Mouse (Mus musculus) lung, postnatal 0 days (tissue): Measurements from ENCODE around the gene Kalrn. TPM values are rescaled to one million over a fixed set of nuclear protein-coding genes. Genes with fewer than 3 reads are reported as not detected.

Source experiments
- ATAC-seq: fragments of 200-750 bp; cut with Nextera tagmentation; 2 replicates; pipeline ENCODE4 v1.8.0; 2017; ENCODE audit warnings: moderate library complexity
- DNase-seq: peaks from one replicate; pipeline ENCODE4 v3.0.0-alpha.2; 2016; ENCODE audit warnings: low spot score
- H3K27ac ChIP-seq: fragments of 300-500 bp; sonication (generic); 2 replicates; pipeline ENCODE4 v1.5.1; 2014; ENCODE audit warnings: antibody characterized with exemption, mild to moderate bottlenecking, low read length, mixed read lengths
- H3K27me3 ChIP-seq: fragments of 300-500 bp; sonication (generic); replicated peaks from 2 replicates; pipeline ENCODE4 v1.6.1; 2014; ENCODE audit warnings: low read length, mixed read lengths; ENCODE audit not compliant: insufficient read depth
- H3K36me3 ChIP-seq: fragments of 300-500 bp; sonication (generic); 2 replicates; pipeline ENCODE4 v1.6.1; 2014; ENCODE audit warnings: low read length, mixed read lengths; ENCODE audit not compliant: insufficient read depth
- H3K4me1 ChIP-seq: fragments of 300-500 bp; sonication (generic); 2 replicates; pipeline ENCODE4 v1.6.1; 2014; ENCODE audit warnings: antibody characterized with exemption, low read depth, low read length, mixed read lengths; ENCODE audit not compliant: insufficient read depth
- H3K4me2 ChIP-seq: fragments of 300-500 bp; sonication (generic); replicated peaks from 2 replicates; pipeline ENCODE4 v1.6.1; 2014; ENCODE audit warnings: low read depth, mild to moderate bottlenecking, low read length, moderate library complexity, mixed read lengths
- H3K4me3 ChIP-seq: fragments of 300-500 bp; sonication (generic); 2 replicates; pipeline ENCODE4 v1.5.1; 2014; ENCODE audit warnings: low read depth, low read length
- H3K9ac ChIP-seq: fragments of 300-500 bp; sonication (generic); replicated peaks from 2 replicates; pipeline ENCODE4 v1.6.1; 2014; ENCODE audit warnings: low read depth, mild to moderate bottlenecking
- H3K9me3 ChIP-seq: fragments of 300-500 bp; sonication (generic); 2 replicates; pipeline ENCODE4 v1.6.1; 2016; ENCODE audit warnings: low read length, mixed read lengths
- CTCF ChIP-seq: IDR thresholded peaks from 2 replicates; pipeline ENCODE4 v1.5.1; 2016; ENCODE audit warnings: antibody characterized with exemption, mild to moderate bottlenecking
- EP300 ChIP-seq: IDR thresholded peaks from 2 replicates; pipeline ENCODE4 v1.6.1; 2016; ENCODE audit warnings: antibody characterized with exemption, mild to moderate bottlenecking, control low read depth
- WGBS: fragments of 180-500 bp; shearing (Covaris S2); extraction: QIAGEN DNeasy Blood & Tissue Kit; methylation state at CpG from one replicate; pipeline ENCODE4 v1.1.7; 2014; 5-methylcytosine and 5-hydroxymethylcytosine counted together
- polyA plus RNA-seq: library from polyadenylated mRNA; unstranded; fragments of >200 nt; fragmentation: Nextera tagmentation; extraction: Ambion mirVana; gene quantifications from 2 replicates; pipeline ENCODE4 v1.2.1, GENCODE M21; 2015

The Kalrn gene
- polyA plus RNA-seq, 1 experiment from 2014 or later: 13.6 TPM

DNA sequence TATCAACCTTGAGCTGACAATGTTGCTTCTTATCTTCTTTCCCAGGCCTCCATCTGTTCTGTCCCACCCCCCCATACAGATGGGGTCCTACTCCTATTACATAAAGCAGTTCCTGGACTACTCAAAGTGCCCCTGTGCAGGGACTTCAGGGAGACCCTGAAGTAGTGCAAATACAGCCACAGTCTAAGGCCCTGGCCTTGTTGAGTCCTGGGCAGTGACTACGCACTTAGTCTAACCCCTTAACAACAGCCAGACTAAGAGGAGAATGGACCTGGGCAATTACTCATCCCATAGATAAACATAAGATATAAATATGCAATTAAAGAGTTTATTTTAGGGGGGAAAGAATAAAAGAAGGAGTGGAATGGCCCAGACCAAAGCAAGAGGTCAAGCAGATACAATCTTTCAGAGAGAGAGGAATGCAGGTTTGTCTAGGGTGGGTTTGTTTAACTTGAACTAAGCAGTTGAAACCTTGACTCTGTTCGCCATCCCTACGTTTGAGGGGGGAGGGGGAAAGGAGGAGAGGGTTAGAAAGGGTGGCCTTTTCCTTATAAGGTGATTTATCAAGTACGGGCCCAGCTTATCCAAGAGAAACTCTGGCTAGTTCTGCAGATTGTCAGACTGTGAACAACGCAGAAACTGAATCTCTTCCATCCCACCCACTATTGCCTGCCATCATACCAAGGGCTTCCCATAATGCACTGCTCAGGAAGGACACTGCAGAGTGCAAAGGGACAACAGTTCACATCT lies 44.9 kb downstream of the Kalrn start:
- Histone ChIP-seq H3K27me3 (no peaks in the 10 kb centered on the region), H3K9ac (no peak overlapping the region), H3K4me2 (no peak overlapping the region), H3K36me3 (no peaks in the 10 kb centered on the region), H3K27ac (no peak overlapping the region), H3K4me1 (no peaks in the 10 kb centered on the region), H3K9me3 (no peaks in the 10 kb centered on the region), H3K4me3 (no peak overlapping the region)
- 36% methylated on average over 5 of the region's 5 CpGs for WGBS
- DNase-seq: no peak
- ATAC-seq: peak; percentile 40; the same call in 1 of the 2 replicates
- TF ChIP-seq EP300 (0 out of 2 replicates have a peak, but pooled peaks have one; percentile 29), CTCF (no peak)

DNA sequence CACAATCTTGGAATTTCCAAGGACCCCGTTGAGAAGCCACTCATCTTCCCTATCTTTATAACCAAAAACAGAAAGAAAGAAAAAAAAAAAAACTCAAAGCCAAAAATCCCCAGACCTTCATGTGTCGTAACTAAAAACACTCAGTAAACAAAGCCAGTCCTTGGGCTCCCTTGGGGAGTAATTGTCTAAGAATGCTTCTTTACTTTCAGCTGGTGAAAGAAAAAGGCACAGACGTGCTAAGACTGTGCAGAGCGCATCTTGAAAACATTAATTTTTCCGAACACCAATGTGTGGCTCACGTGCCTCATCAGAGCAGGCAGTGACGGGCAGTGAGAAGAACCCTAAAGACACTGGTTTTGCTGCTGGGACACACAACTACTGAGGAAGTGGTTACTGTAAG lies 47.0 kb downstream of the Kalrn start:
- H3K4me2 ChIP-seq: no peak overlapping the region
- H3K9ac ChIP-seq: no peak overlapping the region
- 57% methylated on average over 7 of the region's 7 CpGs for WGBS
- no peaks in the 10 kb centered on the region for H3K9me3 ChIP-seq
- H3K27me3 ChIP-seq: no peaks in the 10 kb centered on the region
- H3K4me3 ChIP-seq: no peak overlapping the region
- TF ChIP-seq EP300: no peak
- TF ChIP-seq CTCF: no peak
- no peaks in the 10 kb centered on the region for H3K4me1 ChIP-seq
- no peak for DNase-seq
- H3K36me3 ChIP-seq: no peaks in the 10 kb centered on the region
- H3K27ac ChIP-seq: no peak overlapping the region
- ATAC-seq: no peak

DNA sequence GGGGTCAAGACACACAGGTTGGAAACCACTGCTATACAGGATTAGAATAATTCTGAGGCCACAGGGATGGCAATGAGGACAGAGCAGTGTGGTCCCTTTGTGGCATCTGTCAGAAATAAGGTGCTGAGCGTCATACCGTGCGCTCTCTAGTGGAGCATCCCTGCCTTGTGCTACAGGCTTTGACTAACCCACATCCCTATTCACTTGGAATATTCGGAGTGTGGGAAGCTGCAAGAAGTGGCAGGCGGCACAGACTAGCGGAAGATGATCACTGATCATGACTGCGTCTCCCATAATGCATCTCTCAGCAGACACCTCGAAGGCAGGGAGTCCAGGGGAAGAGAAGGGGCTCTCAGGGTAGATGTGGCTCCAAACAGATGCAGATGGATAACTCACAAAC lies 47.5 kb downstream of the Kalrn start:
- Histone ChIP-seq H3K9ac (no peak overlapping the region), H3K4me3 (no peak overlapping the region), H3K4me1 (no peaks in the 10 kb centered on the region), H3K27me3 (no peaks in the 10 kb centered on the region), H3K9me3 (no peaks in the 10 kb centered on the region), H3K36me3 (no peaks in the 10 kb centered on the region), H3K4me2 (no peak overlapping the region), H3K27ac (no peak overlapping the region)
- no peak for TF ChIP-seq EP300
- no peak; the same call in 1 of the 2 replicates for TF ChIP-seq CTCF
- no peak for DNase-seq
- WGBS: 83% methylated on average over 8 of the region's 8 CpGs
- ATAC-seq: no peak

DNA sequence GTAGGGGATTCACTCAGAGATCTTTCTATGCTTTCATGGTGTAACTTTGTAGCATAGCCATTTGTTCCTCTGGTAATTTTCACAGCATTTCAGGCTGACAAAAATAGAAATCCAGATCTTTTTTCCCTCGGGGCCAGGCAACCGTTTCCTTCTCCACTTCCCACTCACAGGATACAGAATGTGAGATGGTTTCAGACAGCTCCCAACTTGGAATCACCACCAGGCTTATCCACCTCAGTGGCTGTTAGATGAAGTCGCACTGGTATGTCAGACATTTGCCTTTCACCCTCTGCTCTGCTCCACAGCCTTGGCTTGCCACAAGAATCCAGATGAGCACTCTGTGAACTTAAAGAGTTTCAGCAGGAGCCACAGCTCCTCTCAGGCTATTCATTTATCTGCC lies 48.1 kb downstream of the Kalrn start:
- TF ChIP-seq CTCF: no peak
- no peak for TF ChIP-seq EP300
- WGBS: 26% methylated on average over 3 of the region's 3 CpGs
- H3K27me3 ChIP-seq: no peaks in the 10 kb centered on the region
- H3K4me3 ChIP-seq: no peak overlapping the region
- no peaks in the 10 kb centered on the region for H3K9me3 ChIP-seq
- H3K27ac ChIP-seq: no peak overlapping the region
- DNase-seq (no peak), ATAC-seq (no peak)
- H3K4me2 ChIP-seq: no peak overlapping the region
- no peak overlapping the region for H3K9ac ChIP-seq
- no peaks in the 10 kb centered on the region for H3K4me1 ChIP-seq
- no peaks in the 10 kb centered on the region for H3K36me3 ChIP-seq

DNA sequence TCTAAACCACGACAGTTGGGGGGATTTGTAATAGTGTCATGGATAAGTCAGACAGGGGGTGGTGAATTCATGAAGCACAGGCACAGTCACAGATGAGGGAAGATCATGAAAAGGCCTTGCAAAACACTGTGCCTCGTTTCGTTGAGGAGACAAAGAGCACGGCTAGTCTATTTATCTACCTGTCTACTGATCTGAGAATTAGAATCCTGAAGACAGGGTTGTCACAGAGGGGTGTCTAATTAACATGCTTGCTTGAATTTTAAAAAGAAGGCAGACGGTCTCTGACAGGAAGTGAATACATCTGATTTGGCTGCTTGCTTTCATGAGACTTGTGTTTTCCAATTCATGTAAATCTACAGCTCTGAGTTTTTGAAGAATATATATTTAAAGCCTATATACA lies 52.3 kb downstream of the Kalrn start:
- no peak overlapping the region for H3K4me3 ChIP-seq
- DNase-seq (no peak), ATAC-seq (no peak)
- H3K27me3 ChIP-seq: no peaks in the 10 kb centered on the region
- H3K9ac ChIP-seq: no peak overlapping the region
- no peak overlapping the region for H3K4me2 ChIP-seq
- no peaks in the 10 kb centered on the region for H3K36me3 ChIP-seq
- H3K9me3 ChIP-seq: no peaks in the 10 kb centered on the region
- TF ChIP-seq EP300 (no peak), CTCF (no peak)
- H3K4me1 ChIP-seq: no peaks in the 10 kb centered on the region
- H3K27ac ChIP-seq: no peak overlapping the region
- WGBS: 66% methylated on average over 5 of the region's 5 CpGs

DNA sequence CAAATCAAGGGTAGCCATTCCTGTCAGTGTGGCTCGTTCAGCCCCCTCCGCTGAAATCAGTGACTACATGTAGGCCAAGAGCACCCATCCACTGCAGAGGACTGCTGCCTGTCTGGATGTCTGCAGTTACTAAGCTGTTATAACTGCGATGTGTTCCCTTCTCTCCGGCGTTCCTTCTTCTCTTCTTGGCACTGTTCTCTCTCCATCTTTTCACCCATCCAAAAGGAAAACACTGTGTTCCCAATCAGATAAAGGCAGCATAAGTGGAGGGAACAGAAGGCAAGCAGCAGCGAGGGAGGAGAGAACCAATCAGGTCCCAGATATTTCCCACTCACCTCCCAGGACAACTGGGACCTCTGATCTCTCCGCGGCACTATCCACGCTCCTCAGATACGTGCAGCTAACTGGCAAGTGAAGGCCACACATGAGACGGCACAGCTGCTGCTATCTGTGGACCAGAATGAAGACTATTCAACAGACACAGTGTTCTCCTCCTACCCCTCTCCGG lies 56.4 kb downstream of the Kalrn start:
- Histone ChIP-seq H3K9ac (no peak overlapping the region), H3K4me3 (no peak overlapping the region), H3K27me3 (no peaks in the 10 kb centered on the region), H3K36me3 (no peaks in the 10 kb centered on the region), H3K9me3 (no peaks in the 10 kb centered on the region), H3K4me2 (no peak overlapping the region), H3K4me1 (no peaks in the 10 kb centered on the region), H3K27ac (no peak overlapping the region)
- TF ChIP-seq EP300 (no peak), CTCF (no peak)
- WGBS: 46% methylated on average over 12 of the region's 12 CpGs
- DNase-seq: no peak
- ATAC-seq: peak; percentile 33
